Mouse (Mus musculus) forebrain, embryonic 11.5 days (tissue): ENCODE measurements around the gene Cldn19. TPM values are rescaled to one million over a fixed set of nuclear protein-coding genes. Genes with fewer than 3 reads are reported as not detected.
A peak's percentile ranks its signal among the peaks of the same experiment; 100 is the strongest.

Experiments
- ATAC-seq: fragments of 200-750 bp; cut with Nextera tagmentation; replicated peaks from 2 replicates; pipeline ENCODE4 v1.8.0; 2017; ENCODE audit warnings: moderate TSS enrichment; ENCODE audit not compliant: low FRiP score
- DNase-seq: peaks from one replicate; pipeline ENCODE4 v3.0.0-alpha.2; 2017; ENCODE audit warnings: low spot score
- H3K27ac ChIP-seq: fragments of 300-500 bp; sonication (generic); 2 replicates; pipeline ENCODE4 v1.5.1; 2014; ENCODE audit warnings: low read depth, low read length
- H3K27me3 ChIP-seq: fragments of 300-500 bp; sonication (generic); 2 replicates; pipeline ENCODE4 v1.6.1; 2014; ENCODE audit warnings: mild to moderate bottlenecking, low read length, mixed read lengths; ENCODE audit not compliant: control insufficient read depth, insufficient read depth
- H3K36me3 ChIP-seq: fragments of 300-500 bp; sonication (generic); 2 replicates; pipeline ENCODE4 v1.6.1; 2014; ENCODE audit warnings: mild to moderate bottlenecking, low read length, moderate library complexity, mixed read lengths; ENCODE audit not compliant: control insufficient read depth, insufficient read depth
- H3K4me1 ChIP-seq: fragments of 300-500 bp; sonication (generic); replicated peaks from 2 replicates; pipeline ENCODE4 v1.6.1; 2014; ENCODE audit warnings: low read length, mixed read lengths; ENCODE audit not compliant: control insufficient read depth, insufficient read depth
- H3K4me2 ChIP-seq: fragments of 300-500 bp; sonication (generic); 2 replicates; pipeline ENCODE4 v1.6.1; 2014; ENCODE audit warnings: low read depth, mild to moderate bottlenecking, low read length, moderate library complexity, mixed read lengths; ENCODE audit not compliant: severe bottlenecking
- H3K4me3 ChIP-seq: fragments of 300-500 bp; sonication (generic); 2 replicates; pipeline ENCODE4 v1.5.1; 2014; ENCODE audit warnings: low read depth, low read length
- H3K9ac ChIP-seq: fragments of 300-500 bp; sonication (generic); 2 replicates; pipeline ENCODE4 v1.6.1; 2014; ENCODE audit warnings: low read length
- H3K9me3 ChIP-seq: fragments of 300-500 bp; sonication (generic); 2 replicates; pipeline ENCODE4 v1.6.1; 2016; ENCODE audit warnings: low read length, mixed read lengths; ENCODE audit not compliant: control insufficient read depth
- WGBS: fragments of 180-500 bp; shearing (Covaris S2); extraction: QIAGEN DNeasy Blood & Tissue Kit; methylation state at CpG from one replicate; pipeline ENCODE4 v1.1.7; 2014; 5-methylcytosine and 5-hydroxymethylcytosine counted together
- polyA plus RNA-seq: library from polyadenylated mRNA; unstranded; fragments of >200 nt; fragmentation: Nextera tagmentation; extraction: Ambion mirVana; gene quantifications from 2 replicates; pipeline ENCODE4 v1.2.1, GENCODE M21; 2014

Gene Cldn19
- polyA plus RNA-seq, 1 experiment from 2014 or later = 0.21 TPM

- Histone ChIP-seq H3K4me2 (peak overlapping the region; percentile 95), H3K9ac (peak overlapping the region; percentile 70), H3K27me3 (no peaks in the 10 kb centered on the region), H3K4me1 (peaks cover 3% of the 10 kb centered on the region), H3K27ac (no peak overlapping the region), H3K4me3 (peak overlapping the region; percentile 84), H3K9me3 (no peaks in the 10 kb centered on the region), H3K36me3 (no peaks in the 10 kb centered on the region)
- DNase-seq = peak; percentile 79
- under 1% methylated on average over 36 of the region's 36 CpGs for WGBS
- peak; percentile 51 for ATAC-seq
Measured at GRCm38 (mm10) chr4:119233256-119233901, 21.8 kb upstream of the Cldn19 start.

- H3K9ac ChIP-seq = no peak overlapping the region
- no peak overlapping the region for H3K4me3 ChIP-seq
- 84% methylated on average over 3 of the region's 3 CpGs for WGBS
- H3K27ac ChIP-seq = no peak overlapping the region
- no peaks in the 10 kb centered on the region for H3K9me3 ChIP-seq
- no peaks in the 10 kb centered on the region for H3K27me3 ChIP-seq
- H3K4me1 ChIP-seq = peaks cover 3% of the 10 kb centered on the region
- no peaks in the 10 kb centered on the region for H3K36me3 ChIP-seq
- no peak overlapping the region for H3K4me2 ChIP-seq
- ATAC-seq (no peak), DNase-seq (no peak)
Measured at GRCm38 (mm10) chr4:119234348-119234747, 20.9 kb upstream of the Cldn19 start.

GRCm38 (mm10) chr4:119238661-119239060 is 16.6 kb upstream of the Cldn19 start:
- H3K27ac ChIP-seq = no peak overlapping the region
- H3K9ac ChIP-seq = no peak overlapping the region
- H3K4me3 ChIP-seq = no peak overlapping the region
- no peaks in the 10 kb centered on the region for H3K36me3 ChIP-seq
- H3K27me3 ChIP-seq = no peaks in the 10 kb centered on the region
- H3K9me3 ChIP-seq = no peaks in the 10 kb centered on the region
- no peak for ATAC-seq
- 81% methylated on average over 3 of the region's 3 CpGs for WGBS
- peaks cover 1% of the 10 kb centered on the region; the same call in 1 of the 2 replicates for H3K4me1 ChIP-seq
- DNase-seq = no peak
- H3K4me2 ChIP-seq = no peak overlapping the region

GRCm38 (mm10) chr4:119239181-119239682 is 16.0 kb upstream of the Cldn19 start:
- DNase-seq = peak; percentile 66
- Histone ChIP-seq H3K9me3 (no peaks in the 10 kb centered on the region), H3K36me3 (no peaks in the 10 kb centered on the region), H3K27ac (no peak overlapping the region), H3K4me1 (no peaks in the 10 kb centered on the region), H3K4me3 (no peak overlapping the region), H3K27me3 (no peaks in the 10 kb centered on the region), H3K4me2 (peak overlapping the region; percentile 18; the same call in 1 of the 2 replicates), H3K9ac (peak overlapping the region; percentile 32)
- 38% methylated on average over 12 of the region's 12 CpGs for WGBS
- peak; percentile 55 for ATAC-seq

- H3K4me1 ChIP-seq = no peaks in the 10 kb centered on the region
- H3K36me3 ChIP-seq = peaks cover 2% of the 10 kb centered on the region; the same call in 1 of the 2 replicates
- DNase-seq (no peak), ATAC-seq (no peak)
- H3K27ac ChIP-seq = no peak overlapping the region
- H3K9ac ChIP-seq = no peak overlapping the region
- no peak overlapping the region for H3K4me2 ChIP-seq
- no peaks in the 10 kb centered on the region for H3K9me3 ChIP-seq
- 91% methylated on average over 14 of the region's 14 CpGs for WGBS
- no peak overlapping the region for H3K4me3 ChIP-seq
- H3K27me3 ChIP-seq = no peaks in the 10 kb centered on the region
Measured at GRCm38 (mm10) chr4:119241664-119242063, 13.6 kb upstream of the Cldn19 start.

- 91% methylated on average over 12 of the region's 12 CpGs for WGBS
- Histone ChIP-seq H3K4me1 (peaks cover 2% of the 10 kb centered on the region; the same call in 1 of the 2 replicates), H3K9me3 (no peaks in the 10 kb centered on the region), H3K27me3 (no peaks in the 10 kb centered on the region), H3K4me2 (no peak overlapping the region), H3K9ac (no peak overlapping the region), H3K36me3 (peaks cover 2% of the 10 kb centered on the region; the same call in 1 of the 2 replicates), H3K27ac (no peak overlapping the region), H3K4me3 (no peak overlapping the region)
- no peak for ATAC-seq
- no peak for DNase-seq
Measured at GRCm38 (mm10) chr4:119242571-119242970, 12.6 kb upstream of the Cldn19 start.

GRCm38 (mm10) chr4:119244468-119245240 is 10.6 kb upstream of the Cldn19 start:
- WGBS = 83% methylated on average over 22 of the region's 22 CpGs
- Histone ChIP-seq H3K9ac (no peak overlapping the region), H3K27me3 (no peaks in the 10 kb centered on the region), H3K4me2 (no peak overlapping the region), H3K9me3 (no peaks in the 10 kb centered on the region), H3K36me3 (peaks cover 2% of the 10 kb centered on the region; the same call in 1 of the 2 replicates), H3K4me1 (peaks cover 7% of the 10 kb centered on the region; the same call in 1 of the 2 replicates), H3K4me3 (no peak overlapping the region), H3K27ac (no peak overlapping the region)
- DNase-seq = no peak
- ATAC-seq = no peak

GRCm38 (mm10) chr4:119245556-119245955 is 9.7 kb upstream of the Cldn19 start:
- H3K9me3 ChIP-seq = no peaks in the 10 kb centered on the region
- H3K4me2 ChIP-seq = no peak overlapping the region
- WGBS = 85% methylated on average over 7 of the region's 7 CpGs
- no peak overlapping the region for H3K9ac ChIP-seq
- H3K27me3 ChIP-seq = no peaks in the 10 kb centered on the region
- H3K4me1 ChIP-seq = peaks cover 7% of the 10 kb centered on the region; the same call in 1 of the 2 replicates
- H3K4me3 ChIP-seq = no peak overlapping the region
- no peak for DNase-seq
- H3K27ac ChIP-seq = no peak overlapping the region
- peaks cover 2% of the 10 kb centered on the region; the same call in 1 of the 2 replicates for H3K36me3 ChIP-seq
- ATAC-seq = no peak
